Mouse (Mus musculus) brain, embryonic 14.5 days (tissue): ENCODE measurements at regions not wholly inside any gene's neighbourhood (a gene's known extent, or its start where the extent isn't known, plus 50 kb on each side); places are given as distances from the start of the nearest gene placed in this dataset.

Source experiments
- CTCF ChIP-seq: fragments of 200-500 bp; IDR thresholded peaks from 2 replicates; pipeline ENCODE4 v1.5.1; 2012; ENCODE audit warnings: inconsistent platforms, mild to moderate bottlenecking, moderate library complexity, borderline replicate concordance; ENCODE audit not compliant: insufficient read depth, insufficient read length; ENCODE audit errors: extremely low read depth
- POLR2A ChIP-seq: fragments of 200-500 bp; IDR thresholded peaks from 2 replicates; pipeline ENCODE4 v1.6.1; 2012; ENCODE audit warnings: mild to moderate bottlenecking, inconsistent platforms, borderline replicate concordance; ENCODE audit not compliant: poor library complexity, insufficient read depth, insufficient read length, severe bottlenecking; ENCODE audit errors: extremely low read depth

DNA sequence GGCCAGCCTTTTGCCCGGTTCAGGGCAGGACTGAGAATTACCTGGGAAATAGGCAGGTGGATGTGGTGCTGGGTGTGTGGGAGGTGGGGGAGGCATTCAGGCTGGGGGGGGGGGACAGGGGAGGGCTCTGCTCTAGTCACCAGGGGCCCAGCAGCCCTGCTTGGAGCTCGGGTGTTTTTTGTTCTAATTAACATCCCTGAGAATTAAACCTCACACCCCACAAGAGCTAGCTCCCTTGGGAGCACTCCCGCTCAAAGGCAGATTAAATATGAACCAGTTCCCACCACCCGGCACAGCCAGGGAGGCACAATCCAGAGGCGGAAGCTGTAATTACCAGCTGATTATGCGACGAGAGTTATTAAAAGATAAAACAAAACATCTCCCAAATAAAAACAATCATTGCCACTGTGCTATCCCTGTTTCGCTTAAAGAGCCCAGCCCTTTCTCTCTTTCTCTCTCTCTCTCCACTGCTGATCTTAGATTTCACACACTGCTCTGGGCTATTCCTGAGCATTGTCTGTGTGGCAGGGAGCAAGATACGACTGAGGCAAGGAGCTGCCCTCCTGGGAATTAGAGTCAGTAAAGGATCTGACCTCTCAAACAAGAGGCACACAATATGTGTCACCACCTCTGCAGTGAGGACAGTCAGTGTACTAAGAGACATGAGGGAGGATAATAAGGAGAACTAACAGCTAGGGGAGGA lies 397.0 kb downstream of the Matn1 start:
- TF ChIP-seq CTCF: no peak
- TF ChIP-seq POLR2A: no peak
